Mouse (Mus musculus): ENCODE data around the gene Gsdme.

Gsdme gene

DNA sequence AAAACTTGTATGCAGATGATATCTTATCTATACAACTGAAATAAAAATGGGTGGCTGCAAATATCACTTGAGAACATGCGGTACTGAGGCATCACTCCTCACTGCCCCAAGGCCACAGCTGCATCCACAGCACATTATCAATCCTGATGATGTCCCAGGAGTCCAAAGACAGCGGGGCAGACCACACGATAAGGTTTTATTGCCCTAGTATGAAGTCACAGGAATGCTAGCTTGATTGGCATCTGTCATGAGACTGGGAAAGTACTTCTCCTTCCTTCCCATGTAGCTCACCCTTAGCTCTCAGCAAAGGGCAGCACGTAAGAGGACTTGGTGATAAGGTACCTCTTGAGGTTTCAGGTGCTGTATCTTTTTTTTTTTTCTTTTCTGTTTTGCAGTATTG lies 19.5 kb downstream of the Gsdme start:
- DNase-seq = no peak

GRCm38 (mm10) chr6:50240437-50240836 lies 23.2 kb downstream of the Gsdme start:
- DNase-seq = no peak

GRCm38 (mm10) chr6:50239902-50240301 lies 23.8 kb downstream of the Gsdme start:
- no peak for DNase-seq

GRCm38 (mm10) chr6:50237963-50238362 lies 25.7 kb downstream of the Gsdme start:
- DNase-seq = no peak

GRCm38 (mm10) chr6:50232984-50233383 lies 30.7 kb downstream of the Gsdme start:
- DNase-seq = no peak

- no peak for DNase-seq
Measured at GRCm38 (mm10) chr6:50231288-50231687, 32.4 kb downstream of the Gsdme start.

GRCm38 (mm10) chr6:50228180-50228579 lies 35.5 kb downstream of the Gsdme start:
- DNase-seq = peak; percentile 16

DNA sequence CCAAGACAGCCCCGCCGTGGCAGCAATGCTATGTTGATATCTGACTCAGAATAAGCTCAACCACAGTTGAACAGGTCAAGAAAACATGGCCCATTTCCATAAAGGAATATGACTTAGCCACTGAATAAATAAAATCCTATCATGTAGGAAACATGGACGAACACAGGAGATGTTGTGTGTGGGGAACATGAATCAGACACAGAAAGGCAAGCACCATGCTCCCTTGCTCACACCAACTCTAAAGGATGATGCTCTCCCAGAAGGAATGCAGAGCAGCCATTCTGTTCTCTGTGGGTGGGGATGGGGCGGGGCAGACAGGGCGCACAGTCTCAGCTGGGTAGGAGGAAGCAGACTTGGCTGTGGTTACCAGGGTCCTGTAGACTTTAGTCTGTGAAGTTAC lies 38.4 kb downstream of the Gsdme start:
- DNase-seq = no peak

DNA sequence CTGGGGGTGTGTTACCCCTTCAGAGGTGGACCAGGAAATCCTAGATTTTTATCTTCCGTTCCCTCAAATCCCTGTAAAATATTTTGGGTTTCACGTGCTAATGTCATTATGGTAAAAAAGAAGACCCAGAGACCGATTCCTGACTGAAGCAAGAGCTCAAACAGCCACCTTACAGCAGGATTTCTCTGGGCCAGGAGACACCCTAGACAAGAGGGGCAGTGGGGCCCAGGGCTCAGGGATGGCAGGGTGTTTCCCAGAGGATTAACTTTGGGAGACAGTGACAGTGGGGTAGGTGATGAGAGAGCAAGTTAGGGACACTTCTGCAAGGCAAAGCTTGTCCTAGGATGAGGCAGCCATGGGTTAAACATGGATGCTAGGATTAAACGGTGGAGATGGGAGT lies 40.1 kb downstream of the Gsdme start:
- no peak for DNase-seq

- DNase-seq = no peak
Measured at GRCm38 (mm10) chr6:50222986-50223385, 40.7 kb downstream of the Gsdme start.

DNA sequence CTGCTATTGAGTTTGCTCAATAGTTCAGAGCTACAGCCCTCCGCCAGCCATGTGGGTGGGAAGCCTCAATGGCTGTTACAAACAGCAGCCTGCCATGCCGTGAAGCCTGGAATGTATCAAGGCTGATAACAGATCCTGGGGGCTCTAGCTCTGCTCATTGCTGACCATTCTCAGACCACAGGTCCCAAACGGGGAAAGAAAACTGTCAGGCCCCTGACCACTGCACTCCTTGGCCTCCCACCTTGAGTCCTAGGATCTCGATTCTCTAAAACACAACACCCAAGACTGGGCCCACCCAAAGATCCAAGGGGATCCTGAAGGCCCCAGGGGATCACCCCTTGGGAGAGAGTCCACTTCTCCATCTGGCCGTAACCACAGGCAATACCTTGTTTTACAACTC lies 41.3 kb downstream of the Gsdme start:
- DNase-seq = no peak

DNA sequence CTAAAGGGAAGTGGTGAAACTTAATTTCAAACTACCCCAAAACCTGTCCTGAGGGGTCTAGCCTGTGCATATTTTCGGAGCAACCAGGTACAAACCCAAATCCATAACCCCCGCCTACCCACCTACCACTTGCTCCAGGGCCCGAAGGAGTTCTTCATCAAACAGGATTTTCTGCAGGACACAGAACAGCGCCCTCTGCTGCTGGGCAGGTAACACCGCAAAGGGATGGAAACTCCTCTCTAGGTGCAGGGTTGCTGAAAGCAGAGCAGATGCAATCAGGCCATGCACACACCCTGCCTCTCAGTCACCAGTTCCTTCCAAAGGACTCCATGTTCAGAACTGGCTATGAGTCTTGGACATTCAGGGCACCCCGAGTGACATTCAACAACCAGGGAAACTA lies 42.8 kb downstream of the Gsdme start:
- DNase-seq = peak; percentile 35

DNA sequence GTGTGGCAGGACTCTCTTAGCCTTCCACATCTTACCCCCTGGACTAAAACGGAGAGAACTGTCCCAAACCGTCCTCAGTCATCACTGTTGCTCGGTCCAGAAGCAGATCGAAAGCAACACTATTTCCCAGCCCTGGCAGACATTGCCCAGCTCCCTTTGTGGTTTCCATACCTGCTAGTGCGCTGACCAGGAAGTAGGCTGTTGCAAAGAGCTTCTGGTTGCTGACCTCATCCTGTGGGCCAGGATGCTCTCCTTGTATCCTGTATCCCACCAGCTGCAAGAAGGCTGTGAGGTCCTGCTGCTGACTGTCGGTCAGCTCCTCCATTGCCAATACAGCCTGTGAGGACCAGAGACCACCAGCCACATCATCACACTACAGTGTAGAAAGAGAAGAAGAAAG lies 44.6 kb downstream of the Gsdme start:
- DNase-seq = no peak

DNA sequence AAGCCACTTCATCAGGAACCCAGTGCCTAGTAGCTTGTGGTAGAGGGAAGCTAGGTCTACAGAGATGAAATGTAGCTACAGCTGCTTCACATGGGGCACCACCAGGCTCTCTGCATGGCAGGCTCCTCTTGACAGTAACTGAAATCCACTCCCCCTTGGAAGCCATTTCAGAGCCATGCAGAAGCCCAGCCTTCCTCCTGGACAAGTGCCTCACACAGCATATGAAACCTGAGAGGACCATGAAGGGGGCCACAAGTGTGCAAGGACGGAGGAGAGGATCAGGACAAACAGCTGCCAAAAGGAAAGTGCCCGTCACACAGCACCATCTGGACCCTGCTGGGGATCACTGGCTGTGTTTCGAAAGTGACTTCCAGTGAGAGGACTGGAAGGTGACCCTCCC lies 45.0 kb downstream of the Gsdme start:
- DNase-seq = no peak

- no peak for DNase-seq
Measured at GRCm38 (mm10) chr6:50215986-50216385, 47.7 kb downstream of the Gsdme start.

- DNase-seq = peak; percentile 14
Measured at GRCm38 (mm10) chr6:50215373-50215745, 48.3 kb downstream of the Gsdme start.

DNA sequence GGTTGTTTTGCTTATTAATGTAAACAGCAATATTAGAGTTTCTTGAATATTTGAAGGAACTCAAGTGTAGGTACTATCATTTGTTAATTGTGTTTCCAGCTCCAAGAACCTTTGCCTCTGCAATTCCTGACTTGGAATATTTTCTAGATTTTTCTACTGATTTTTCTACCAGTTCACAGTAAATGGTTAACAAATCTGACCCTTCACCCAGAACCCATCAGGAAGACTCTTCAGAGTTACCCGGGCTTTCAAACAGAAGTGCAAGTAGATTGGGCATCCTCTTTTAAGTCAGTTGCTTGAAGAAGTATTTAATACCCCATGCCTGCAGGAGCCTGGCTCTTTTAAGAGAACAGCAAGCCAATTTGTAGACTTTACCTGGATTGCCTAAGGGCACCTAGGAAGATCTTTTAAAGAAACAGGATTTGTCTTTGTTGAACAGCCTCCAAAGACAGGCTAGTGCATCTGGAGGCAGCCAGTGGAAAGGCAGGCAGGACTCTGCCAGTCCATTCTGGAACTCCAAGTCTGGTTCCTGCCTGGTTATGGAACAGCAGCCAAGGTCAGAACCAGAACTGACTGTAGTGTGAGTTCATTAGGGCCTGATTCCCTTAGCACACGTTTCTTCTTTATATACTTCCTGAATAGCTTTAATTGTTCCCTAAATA lies 48.8 kb downstream of the Gsdme start:
- no peak for DNase-seq

DNA sequence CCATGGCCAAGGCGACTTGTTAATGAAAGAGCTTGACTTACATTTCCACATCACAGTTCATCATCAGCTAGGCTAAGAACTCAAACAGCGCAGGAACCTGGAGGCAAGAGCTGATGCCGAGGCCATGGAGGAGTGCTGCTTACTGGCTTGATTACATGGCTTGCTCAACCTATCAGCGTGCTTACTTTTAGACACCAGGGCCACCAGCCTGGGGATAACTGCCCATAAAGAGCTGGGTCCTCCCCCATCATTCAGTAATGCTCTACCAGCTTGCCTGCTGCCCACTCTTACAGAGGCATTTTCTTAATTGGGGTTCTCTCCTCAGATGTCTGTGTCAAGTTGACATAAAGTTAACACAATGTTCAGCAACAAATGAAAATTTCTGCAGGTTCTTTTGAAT lies 58.6 kb downstream of the Gsdme start:
- DNase-seq = no peak

- DNase-seq = no peak
Measured at GRCm38 (mm10) chr6:50204356-50204755, 59.3 kb downstream of the Gsdme start.

GRCm38 (mm10) chr6:50193851-50194250 lies 69.8 kb downstream of the Gsdme start:
- DNase-seq = no peak

GRCm38 (mm10) chr6:50192822-50193221 lies 70.8 kb downstream of the Gsdme start:
- no peak for DNase-seq

- no peak for DNase-seq
Measured at GRCm38 (mm10) chr6:50192169-50192568, 71.5 kb downstream of the Gsdme start.

GRCm38 (mm10) chr6:50191605-50192004 lies 72.1 kb downstream of the Gsdme start:
- no peak for DNase-seq

DNA sequence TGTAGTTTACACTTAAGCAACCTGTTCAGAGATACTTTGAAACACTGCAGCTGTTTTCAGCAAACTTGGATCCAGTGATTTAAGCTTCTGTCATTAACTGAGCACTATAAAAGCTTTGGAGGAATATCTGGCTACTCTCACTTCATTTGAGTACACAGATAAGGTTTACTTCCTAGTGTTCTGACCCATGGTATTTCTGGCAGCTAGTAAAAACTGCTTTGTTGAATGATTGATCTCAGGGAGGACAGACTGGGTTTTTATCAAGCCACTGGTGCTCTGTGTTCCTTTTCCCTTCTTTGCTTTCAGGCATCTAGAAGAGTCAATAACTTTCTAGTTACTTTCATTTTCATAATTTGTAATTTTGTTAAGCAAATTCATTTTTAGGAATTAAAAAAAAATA lies 74.3 kb downstream of the Gsdme start:
- no peak for DNase-seq

- no peak for DNase-seq
Measured at GRCm38 (mm10) chr6:50187955-50188354, 75.7 kb downstream of the Gsdme start.

- DNase-seq = peak; percentile 27
Measured at GRCm38 (mm10) chr6:50180189-50180588, 83.5 kb downstream of the Gsdme start.

All from lung, postnatal 10 days (tissue).